Mouse (Mus musculus): ENCODE measurements at regions not wholly inside any gene's neighbourhood (a gene's known extent, or its start where the extent isn't known, plus 50 kb on each side); places are given as distances from the start of the nearest gene placed in this dataset.
A peak's percentile ranks its signal among the peaks of the same experiment; 100 is the strongest.

- WGBS: 78% methylated on average over 2 of the region's 2 CpGs
- Histone ChIP-seq H3K4me1 (ENCODE audit: control insufficient read depth, insufficient read depth, low read length) (peaks cover 4% of the 10 kb centered on the region; the same call in 1 of the 2 replicates), H3K27ac (ENCODE audit: insufficient read depth, low read length) (no peak overlapping the region), H3K27me3 (ENCODE audit: control insufficient read depth, insufficient read depth, low read length) (no peaks in the 10 kb centered on the region), H3K4me3 (replicated peaks; ENCODE audit: insufficient read depth, low read depth, low read length) (no peak overlapping the region)
- TF ChIP-seq CTCF (IDR thresholded peaks at IDR 0.05; ENCODE audit: borderline replicate concordance, insufficient read depth, low read depth, low read length) (no peak), POLR2A (IDR thresholded peaks at IDR 0.05; ENCODE audit: borderline replicate concordance, insufficient read depth, low read length) (no peak)
- DNase-seq: no peak
These were observed 63.1 kb upstream of the Slc45a1 start for GRCm38 (mm10) chr4:150715051-150715450.

- Histone ChIP-seq H3K27ac (ENCODE audit: insufficient read depth, low read length) (no peak overlapping the region), H3K4me1 (ENCODE audit: control insufficient read depth, insufficient read depth, low read length) (peaks cover 5% of the 10 kb centered on the region; the same call in 1 of the 2 replicates), H3K4me3 (replicated peaks; ENCODE audit: insufficient read depth, low read depth, low read length) (no peak overlapping the region), H3K27me3 (ENCODE audit: control insufficient read depth, insufficient read depth, low read length) (no peaks in the 10 kb centered on the region)
- no peak for TF ChIP-seq CTCF (IDR thresholded peaks at IDR 0.05; ENCODE audit: borderline replicate concordance, insufficient read depth, low read depth, low read length)
- TF ChIP-seq POLR2A (IDR thresholded peaks at IDR 0.05; ENCODE audit: borderline replicate concordance, insufficient read depth, low read length): no peak
- WGBS: 67% methylated on average over 5 of the region's 5 CpGs
- no peak for DNase-seq
These were observed 61.3 kb upstream of the Slc45a1 start for GRCm38 (mm10) chr4:150713291-150713690.

- Histone ChIP-seq H3K27me3 (ENCODE audit: control insufficient read depth, insufficient read depth, low read length) (no peaks in the 10 kb centered on the region), H3K27ac (ENCODE audit: insufficient read depth, low read length) (no peak overlapping the region), H3K4me1 (ENCODE audit: control insufficient read depth, insufficient read depth, low read length) (peaks cover 4% of the 10 kb centered on the region), H3K4me3 (replicated peaks; ENCODE audit: insufficient read depth, low read depth, low read length) (no peak overlapping the region)
- 45% methylated on average over 10 of the region's 10 CpGs for WGBS
- no peak for DNase-seq
- TF ChIP-seq POLR2A (IDR thresholded peaks at IDR 0.05; ENCODE audit: borderline replicate concordance, insufficient read depth, low read length) (no peak), CTCF (IDR thresholded peaks at IDR 0.05; ENCODE audit: borderline replicate concordance, insufficient read depth, low read depth, low read length) (no peak)
These were observed 60.9 kb upstream of the Slc45a1 start for GRCm38 (mm10) chr4:150712856-150713255.

- Histone ChIP-seq H3K4me3 (replicated peaks; ENCODE audit: insufficient read depth, low read depth, low read length) (no peak overlapping the region), H3K4me1 (ENCODE audit: control insufficient read depth, insufficient read depth, low read length) (peaks cover 10% of the 10 kb centered on the region)
- no peak for DNase-seq
These were observed 59.7 kb upstream of the Slc45a1 start for GRCm38 (mm10) chr4:150711646-150712045.

GRCm38 (mm10) chr4:150709391-150710130 lies 57.6 kb upstream of the Slc45a1 start:
- WGBS: 44% methylated on average over 11 of the region's 11 CpGs
- H3K27me3 ChIP-seq (ENCODE audit: control insufficient read depth, insufficient read depth, low read length): no peaks in the 10 kb centered on the region
- no peak overlapping the region for H3K4me3 ChIP-seq (replicated peaks; ENCODE audit: insufficient read depth, low read depth, low read length)
- TF ChIP-seq CTCF (IDR thresholded peaks at IDR 0.05; ENCODE audit: borderline replicate concordance, insufficient read depth, low read depth, low read length): no peak
- TF ChIP-seq POLR2A (IDR thresholded peaks at IDR 0.05; ENCODE audit: borderline replicate concordance, insufficient read depth, low read length): no peak
- no peak overlapping the region for H3K27ac ChIP-seq (ENCODE audit: insufficient read depth, low read length)
- no peak for DNase-seq
- H3K4me1 ChIP-seq (ENCODE audit: control insufficient read depth, insufficient read depth, low read length): peaks cover 10% of the 10 kb centered on the region

More at GRCm38 (mm10) chr4:150711646-150712045, 59.7 kb upstream of the Slc45a1 start:
- Histone ChIP-seq H3K27ac (ENCODE audit: insufficient read depth, low read length) (no peak overlapping the region), H3K27me3 (ENCODE audit: control insufficient read depth, insufficient read depth, low read length) (no peaks in the 10 kb centered on the region)
- TF ChIP-seq POLR2A (IDR thresholded peaks at IDR 0.05; ENCODE audit: borderline replicate concordance, insufficient read depth, low read length): no peak
- no peak for TF ChIP-seq CTCF (IDR thresholded peaks at IDR 0.05; ENCODE audit: borderline replicate concordance, insufficient read depth, low read depth, low read length)
- 97% methylated on average over 6 of the region's 6 CpGs for WGBS

- H3K27me3 ChIP-seq (ENCODE audit: control insufficient read depth, insufficient read depth, low read length): no peaks in the 10 kb centered on the region
- peaks cover 10% of the 10 kb centered on the region for H3K4me1 ChIP-seq (ENCODE audit: control insufficient read depth, insufficient read depth, low read length)
- TF ChIP-seq CTCF (IDR thresholded peaks at IDR 0.05; ENCODE audit: borderline replicate concordance, insufficient read depth, low read depth, low read length) (0 out of 2 replicates have a peak, but pooled peaks have one; percentile 9), POLR2A (IDR thresholded peaks at IDR 0.05; ENCODE audit: borderline replicate concordance, insufficient read depth, low read length) (no peak)
- WGBS: 81% methylated on average over 4 of the region's 4 CpGs
- DNase-seq: no peak
- H3K4me3 ChIP-seq (replicated peaks; ENCODE audit: insufficient read depth, low read depth, low read length): no peak overlapping the region
- H3K27ac ChIP-seq (ENCODE audit: insufficient read depth, low read length): no peak overlapping the region
These were observed 56.6 kb upstream of the Slc45a1 start for GRCm38 (mm10) chr4:150708572-150708984.

GRCm38 (mm10) chr4:150707725-150708571 lies 56.0 kb upstream of the Slc45a1 start:
- Histone ChIP-seq H3K4me1 (ENCODE audit: control insufficient read depth, insufficient read depth, low read length) (peaks cover 10% of the 10 kb centered on the region), H3K27ac (ENCODE audit: insufficient read depth, low read length) (no peak overlapping the region), H3K27me3 (ENCODE audit: control insufficient read depth, insufficient read depth, low read length) (no peaks in the 10 kb centered on the region), H3K4me3 (replicated peaks; ENCODE audit: insufficient read depth, low read depth, low read length) (no peak overlapping the region)
- TF ChIP-seq POLR2A (IDR thresholded peaks at IDR 0.05; ENCODE audit: borderline replicate concordance, insufficient read depth, low read length) (no peak), CTCF (IDR thresholded peaks at IDR 0.05; ENCODE audit: borderline replicate concordance, insufficient read depth, low read depth, low read length) (no peak)
- WGBS: 19% methylated on average over 20 of the region's 20 CpGs
- DNase-seq: peak; percentile 60 to 67
